Mouse (Mus musculus) monocyte, adult 2 months (primary cell): Measurements from ENCODE around the gene Fbxo17.

Experiments used
- DNase-seq, 2 experiments: peaks; one replicate each; pipeline ENCODE4 v3.0.0; 2022; ENCODE audit warnings: low spot score in 2 of 2, low read depth in 1 of 2

The Fbxo17 gene

DNA sequence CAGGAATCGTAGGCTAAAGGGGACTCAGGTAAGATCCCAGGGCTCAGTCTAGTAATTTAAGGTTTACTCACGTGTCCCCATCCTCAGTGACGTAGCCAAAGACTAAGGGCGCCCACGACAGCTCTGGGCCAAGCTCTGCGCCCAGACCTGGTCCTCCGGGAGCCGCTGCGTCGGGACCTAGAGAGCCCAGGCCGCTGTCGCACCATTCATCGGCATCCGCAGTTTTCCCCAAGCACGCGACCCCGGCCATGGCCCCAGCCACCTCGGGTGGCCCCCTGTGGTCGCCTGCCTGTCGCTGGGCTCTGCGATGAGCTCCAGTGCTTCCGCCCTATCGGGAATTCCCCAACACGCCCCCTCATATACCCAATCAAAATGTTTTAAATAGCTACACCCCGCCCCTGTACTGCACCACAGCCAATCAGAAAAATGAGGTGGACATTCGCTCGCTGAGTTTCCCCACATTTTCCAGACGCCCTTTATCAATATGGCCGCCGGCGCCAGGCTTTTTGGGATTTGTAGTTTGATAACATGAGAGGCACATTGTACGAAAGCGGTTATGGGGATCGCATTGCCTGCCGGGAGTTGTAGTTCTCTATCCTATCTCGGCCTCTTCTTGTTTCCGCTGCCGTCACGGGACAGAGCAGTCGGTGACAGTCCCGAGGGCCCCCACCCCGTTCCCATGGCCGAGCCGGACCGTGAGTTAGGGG, 49.7 kb downstream of the Fbxo17 start, which contains the start of gene Sirt2:
Sirt2 (plus strand) TSS at position 563 of the 707 bp plus-strand sequence.
- peak; percentile 97 to 98 for DNase-seq

- no peak for DNase-seq
Measured at GRCm38 (mm10) chr7:28766910-28767309, 50.3 kb downstream of the Fbxo17 start.

- DNase-seq, result no peak
Measured at GRCm38 (mm10) chr7:28767462-28767965, 50.9 kb downstream of the Fbxo17 start, which contains the start of gene Nfkbib. Gene Nfkbib (minus strand): TSS chr7:28767512.

- DNase-seq, result no peak
Measured at GRCm38 (mm10) chr7:28769414-28769958, 52.9 kb downstream of the Fbxo17 start.

- DNase-seq, result no peak
Measured at GRCm38 (mm10) chr7:28770309-28770708, 53.7 kb downstream of the Fbxo17 start.

DNA sequence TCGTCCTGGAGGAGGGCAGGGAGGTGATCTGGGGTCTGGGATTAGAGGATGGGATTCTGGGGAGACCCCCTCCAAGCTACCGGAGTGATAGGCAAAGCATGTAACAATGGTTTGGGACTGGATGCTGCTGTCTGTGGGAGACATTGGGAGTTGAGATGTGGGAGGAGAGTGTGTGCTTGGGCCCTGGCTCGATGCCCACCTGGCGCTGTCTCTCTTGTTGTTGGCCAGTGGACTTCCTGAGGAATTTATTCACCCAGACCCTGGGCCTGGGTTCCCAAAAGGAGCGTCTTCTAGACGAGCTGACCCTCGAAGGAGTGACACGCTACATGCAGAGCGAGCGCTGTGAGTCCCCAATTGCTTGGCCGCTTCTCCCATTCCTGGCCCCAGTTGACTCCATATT, 55.3 kb downstream of the Fbxo17 start:
- DNase-seq, result no peak

GRCm38 (mm10) chr7:28773163-28773562, 56.6 kb downstream of the Fbxo17 start:
- DNase-seq, result no peak

GRCm38 (mm10) chr7:28774164-28774563, 57.6 kb downstream of the Fbxo17 start:
- no peak for DNase-seq

- DNase-seq, result no peak
Measured at GRCm38 (mm10) chr7:28775129-28775528, 58.5 kb downstream of the Fbxo17 start.

GRCm38 (mm10) chr7:28778825-28779224, 62.2 kb downstream of the Fbxo17 start:
- no peak for DNase-seq

DNA sequence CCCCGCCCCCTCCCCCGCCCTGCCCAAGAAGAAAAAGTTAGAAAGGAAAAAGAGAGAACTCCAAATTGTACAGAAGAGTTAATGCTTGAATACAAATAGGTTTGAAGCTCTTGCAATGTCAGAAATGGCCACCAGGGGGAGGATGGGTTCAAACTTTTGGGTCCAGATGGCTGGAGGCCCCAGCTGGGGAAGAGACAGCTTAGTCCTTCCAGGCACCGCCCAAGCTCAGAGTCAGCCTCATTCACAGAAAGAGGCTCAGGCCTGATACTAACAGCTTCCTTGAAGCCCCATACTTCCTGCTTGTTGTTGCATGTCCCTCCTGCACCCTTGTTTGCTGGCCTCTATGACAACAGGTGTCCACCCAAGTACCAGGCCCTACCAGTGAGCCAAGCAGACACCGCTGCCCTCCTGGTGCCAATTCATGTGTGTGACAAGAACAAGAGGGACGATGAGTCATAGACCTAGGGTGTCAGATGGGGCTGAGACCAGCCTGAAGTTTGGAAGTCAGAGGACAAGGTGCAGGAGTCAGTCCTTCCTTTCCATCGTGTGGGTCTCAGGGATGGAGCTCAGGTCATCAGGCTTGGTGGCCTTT, 63.6 kb downstream of the Fbxo17 start:
- peak; percentile 72 to 83 for DNase-seq

GRCm38 (mm10) chr7:28780857-28781256, 64.3 kb downstream of the Fbxo17 start:
- no peak for DNase-seq

- peak in 1 of 2 experiments; percentile 12 for DNase-seq
Measured at GRCm38 (mm10) chr7:28781261-28781663, 64.7 kb downstream of the Fbxo17 start.

DNA sequence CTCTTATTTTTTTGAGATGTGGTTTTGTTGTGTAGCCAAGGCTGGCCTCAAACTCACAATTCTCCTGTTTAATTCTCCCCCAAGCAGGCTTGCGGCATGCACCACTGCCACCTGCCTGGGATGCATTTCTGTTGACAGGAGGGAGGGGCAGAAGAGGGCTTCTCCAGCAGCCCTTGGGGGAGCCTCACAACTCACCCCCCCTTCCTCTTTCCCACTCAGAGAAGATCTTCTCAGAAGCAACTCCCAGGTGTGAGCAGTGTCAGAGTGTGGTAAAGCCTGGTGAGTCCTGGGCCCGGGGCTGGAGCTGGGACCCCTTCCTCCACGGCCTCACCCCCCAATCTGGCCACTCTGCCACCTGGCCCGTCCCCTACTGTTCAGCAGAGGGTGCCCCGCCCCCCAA, 68.6 kb downstream of the Fbxo17 start:
- DNase-seq, result no peak
